Mouse (Mus musculus) spleen, postnatal 4 days (tissue): ENCODE measurements around the gene Wdtc1.

Source experiments
- DNase-seq, 2 experiments: peaks; one replicate each; pipeline ENCODE4 v3.0.0; 2022; ENCODE audit warnings: low spot score in 2 of 2

Gene Wdtc1

GRCm38 (mm10) chr4:133353367-133354365 is at the start of gene Wdtc1:
Wdtc1 (minus strand) TSS chr4:133353481.
- DNase-seq: peak in 1 of 2 experiments; percentile 41

- DNase-seq: peak in 1 of 2 experiments; percentile 65
Measured at GRCm38 (mm10) chr4:133402011-133402410, 48.7 kb upstream of the Wdtc1 start.

- DNase-seq: no peak
Measured at GRCm38 (mm10) chr4:133400098-133400497, 46.8 kb upstream of the Wdtc1 start.

- DNase-seq: no peak
Measured at GRCm38 (mm10) chr4:133399509-133399908, 46.2 kb upstream of the Wdtc1 start.

GRCm38 (mm10) chr4:133398619-133399018 is 45.3 kb upstream of the Wdtc1 start:
- DNase-seq: no peak

GRCm38 (mm10) chr4:133397961-133398360 is 44.7 kb upstream of the Wdtc1 start:
- DNase-seq: peak in 1 of 2 experiments; percentile 62

GRCm38 (mm10) chr4:133397299-133397698 is 44.0 kb upstream of the Wdtc1 start:
- no peak for DNase-seq

GRCm38 (mm10) chr4:133396079-133396478 is 42.8 kb upstream of the Wdtc1 start:
- DNase-seq: no peak

GRCm38 (mm10) chr4:133394981-133395573 is 41.8 kb upstream of the Wdtc1 start:
- DNase-seq: peak; percentile 74 to 76

GRCm38 (mm10) chr4:133391185-133392040 is 38.1 kb upstream of the Wdtc1 start:
- DNase-seq: peak in 1 of 2 experiments; percentile 61

GRCm38 (mm10) chr4:133390585-133390984 is 37.3 kb upstream of the Wdtc1 start:
- DNase-seq: peak; percentile 42 to 71

GRCm38 (mm10) chr4:133390042-133390441 is 36.8 kb upstream of the Wdtc1 start:
- peak; percentile 62 to 71 for DNase-seq

- DNase-seq: peak in 1 of 2 experiments; percentile 64
Measured at GRCm38 (mm10) chr4:133388781-133389552, 35.7 kb upstream of the Wdtc1 start.

GRCm38 (mm10) chr4:133387053-133387452 is 33.8 kb upstream of the Wdtc1 start:
- DNase-seq: no peak

GRCm38 (mm10) chr4:133386061-133386797 is 32.9 kb upstream of the Wdtc1 start:
- no peak for DNase-seq

GRCm38 (mm10) chr4:133381141-133381540 is 27.9 kb upstream of the Wdtc1 start:
- DNase-seq: no peak

- DNase-seq: no peak
Measured at GRCm38 (mm10) chr4:133380532-133380931, 27.3 kb upstream of the Wdtc1 start.

GRCm38 (mm10) chr4:133379861-133380260 is 26.6 kb upstream of the Wdtc1 start:
- peak in 1 of 2 experiments; percentile 70 for DNase-seq

GRCm38 (mm10) chr4:133379046-133379347 is 25.7 kb upstream of the Wdtc1 start:
- DNase-seq: peak in 1 of 2 experiments; percentile 64
